Mouse (Mus musculus) hindbrain, embryonic 11.5 days (tissue): Measurements from ENCODE around the gene Papss2. TPM values are rescaled to one million over a fixed set of nuclear protein-coding genes. Genes with fewer than 3 reads are reported as not detected.

Source experiments
- ATAC-seq: fragments of 200-750 bp; cut with Nextera tagmentation; 2 replicates; pipeline ENCODE4 v1.8.0; 2017; ENCODE audit warnings: mild to moderate bottlenecking, moderate TSS enrichment, moderate library complexity; ENCODE audit not compliant: low FRiP score
- DNase-seq: peaks from one replicate; pipeline ENCODE4 v3.0.0-alpha.2; 2015; ENCODE audit warnings: low spot score
- H3K27ac ChIP-seq: fragments of 300-500 bp; sonication (generic); 2 replicates; pipeline ENCODE4 v1.5.1; 2014; ENCODE audit warnings: mild to moderate bottlenecking, low read depth, low read length
- H3K27me3 ChIP-seq: fragments of 300-500 bp; sonication (generic); 2 replicates; pipeline ENCODE4 v1.6.1; 2014; ENCODE audit warnings: mild to moderate bottlenecking, low read length, moderate library complexity, mixed read lengths; ENCODE audit not compliant: control insufficient read depth, insufficient read depth
- H3K36me3 ChIP-seq: fragments of 300-500 bp; sonication (generic); 2 replicates; pipeline ENCODE4 v1.6.1; 2014; ENCODE audit warnings: mild to moderate bottlenecking, low read length, moderate library complexity, mixed read lengths; ENCODE audit not compliant: control insufficient read depth, insufficient read depth
- H3K4me1 ChIP-seq: fragments of 300-500 bp; sonication (generic); replicated peaks from 2 replicates; pipeline ENCODE4 v1.6.1; 2014; ENCODE audit warnings: low read length, mixed read lengths; ENCODE audit not compliant: control insufficient read depth, insufficient read depth
- H3K4me2 ChIP-seq: fragments of 300-500 bp; sonication (generic); replicated peaks from 2 replicates; pipeline ENCODE4 v1.6.1; 2014; ENCODE audit warnings: mild to moderate bottlenecking, low read depth, low read length
- H3K4me3 ChIP-seq: fragments of 300-500 bp; sonication (generic); 2 replicates; pipeline ENCODE4 v1.5.1; 2014; ENCODE audit warnings: low read depth, low read length
- H3K9ac ChIP-seq: fragments of 300-500 bp; sonication (generic); 2 replicates; pipeline ENCODE4 v1.6.1; 2014; ENCODE audit warnings: low read depth, low read length
- H3K9me3 ChIP-seq: fragments of 300-500 bp; sonication (generic); 2 replicates; pipeline ENCODE4 v1.6.1; 2016; ENCODE audit warnings: low read length; ENCODE audit not compliant: control insufficient read depth
- WGBS: fragments of 180-500 bp; shearing (Covaris S2); extraction: QIAGEN DNeasy Blood & Tissue Kit; methylation state at CpG from one replicate; pipeline ENCODE4 v1.1.7; 2014; 5-methylcytosine and 5-hydroxymethylcytosine counted together
- polyA plus RNA-seq: library from polyadenylated mRNA; unstranded; fragments of >200 nt; fragmentation: Nextera tagmentation; extraction: Ambion mirVana; gene quantifications from 2 replicates; pipeline ENCODE4 v1.2.1, GENCODE M21; 2014

Gene Papss2
- polyA plus RNA-seq, 1 experiment from 2014 or later, result 5.8 TPM

- Histone ChIP-seq H3K27me3 (no peaks in the 10 kb centered on the region), H3K36me3 (no peaks in the 10 kb centered on the region), H3K9me3 (no peaks in the 10 kb centered on the region), H3K4me3 (no peak overlapping the region), H3K4me2 (no peak overlapping the region), H3K9ac (no peak overlapping the region), H3K27ac (no peak overlapping the region), H3K4me1 (no peaks in the 10 kb centered on the region)
- ATAC-seq (no peak), DNase-seq (no peak)
- WGBS, result 89% methylated on average over 6 of the region's 6 CpGs
These were observed 9.1 kb downstream of the Papss2 start for GRCm38 (mm10) chr19:32604563-32605252.

- H3K27me3 ChIP-seq, result no peaks in the 10 kb centered on the region
- WGBS, result 70% methylated on average over 4 of the region's 4 CpGs
- H3K27ac ChIP-seq, result no peak overlapping the region
- DNase-seq (no peak), ATAC-seq (no peak)
- no peak overlapping the region for H3K4me2 ChIP-seq
- H3K9ac ChIP-seq, result no peak overlapping the region
- no peaks in the 10 kb centered on the region for H3K36me3 ChIP-seq
- no peak overlapping the region for H3K4me3 ChIP-seq
- no peaks in the 10 kb centered on the region for H3K9me3 ChIP-seq
- H3K4me1 ChIP-seq, result no peaks in the 10 kb centered on the region
These were observed 10.7 kb downstream of the Papss2 start for GRCm38 (mm10) chr19:32606227-32606827.

- WGBS, result 90% methylated on average over 8 of the region's 8 CpGs
- Histone ChIP-seq H3K36me3 (no peaks in the 10 kb centered on the region), H3K27ac (no peak overlapping the region), H3K9ac (no peak overlapping the region), H3K4me2 (no peak overlapping the region), H3K27me3 (no peaks in the 10 kb centered on the region), H3K4me1 (no peaks in the 10 kb centered on the region), H3K4me3 (no peak overlapping the region), H3K9me3 (no peaks in the 10 kb centered on the region)
- DNase-seq (no peak), ATAC-seq (no peak)
These were observed 11.4 kb downstream of the Papss2 start for GRCm38 (mm10) chr19:32607036-32607435.

- Histone ChIP-seq H3K27ac (no peak overlapping the region), H3K4me3 (no peak overlapping the region), H3K4me1 (no peaks in the 10 kb centered on the region), H3K9me3 (no peaks in the 10 kb centered on the region), H3K9ac (no peak overlapping the region), H3K36me3 (no peaks in the 10 kb centered on the region), H3K27me3 (no peaks in the 10 kb centered on the region), H3K4me2 (no peak overlapping the region)
- DNase-seq (no peak), ATAC-seq (no peak)
- 95% methylated on average over 9 of the region's 9 CpGs for WGBS
These were observed 15.9 kb downstream of the Papss2 start for GRCm38 (mm10) chr19:32611386-32612092.

GRCm38 (mm10) chr19:32614046-32614771 is 18.6 kb downstream of the Papss2 start:
- no peak overlapping the region for H3K4me2 ChIP-seq
- DNase-seq (no peak), ATAC-seq (no peak)
- no peak overlapping the region for H3K9ac ChIP-seq
- no peaks in the 10 kb centered on the region for H3K27me3 ChIP-seq
- no peaks in the 10 kb centered on the region for H3K9me3 ChIP-seq
- H3K27ac ChIP-seq, result no peak overlapping the region
- H3K36me3 ChIP-seq, result no peaks in the 10 kb centered on the region
- 81% methylated on average over 12 of the region's 12 CpGs for WGBS
- no peak overlapping the region for H3K4me3 ChIP-seq
- no peaks in the 10 kb centered on the region for H3K4me1 ChIP-seq

GRCm38 (mm10) chr19:32614772-32615099 is 19.1 kb downstream of the Papss2 start:
- Histone ChIP-seq H3K4me3 (no peak overlapping the region), H3K27ac (no peak overlapping the region), H3K9ac (no peak overlapping the region), H3K36me3 (no peaks in the 10 kb centered on the region), H3K4me2 (no peak overlapping the region), H3K9me3 (no peaks in the 10 kb centered on the region), H3K4me1 (no peaks in the 10 kb centered on the region), H3K27me3 (no peaks in the 10 kb centered on the region)
- ATAC-seq (no peak), DNase-seq (no peak)
- 82% methylated on average over 2 of the region's 2 CpGs for WGBS

GRCm38 (mm10) chr19:32616646-32617045 is 21.1 kb downstream of the Papss2 start:
- Histone ChIP-seq H3K27ac (no peak overlapping the region), H3K9me3 (no peaks in the 10 kb centered on the region), H3K4me1 (no peaks in the 10 kb centered on the region), H3K27me3 (no peaks in the 10 kb centered on the region), H3K4me3 (no peak overlapping the region), H3K36me3 (no peaks in the 10 kb centered on the region), H3K9ac (no peak overlapping the region), H3K4me2 (no peak overlapping the region)
- WGBS, result 93% methylated on average over 7 of the region's 7 CpGs
- ATAC-seq, result no peak
- no peak for DNase-seq

- ATAC-seq, result no peak
- no peak for DNase-seq
- 93% methylated on average over 2 of the region's 2 CpGs for WGBS
These were observed 24.1 kb downstream of the Papss2 start for GRCm38 (mm10) chr19:32619739-32620138.

More at GRCm38 (mm10) chr19:32619739-32620138, 24.1 kb downstream of the Papss2 start:
- H3K36me3 ChIP-seq, result no peaks in the 10 kb centered on the region
- no peak overlapping the region for H3K4me2 ChIP-seq
- H3K27ac ChIP-seq, result no peak overlapping the region
- no peaks in the 10 kb centered on the region for H3K27me3 ChIP-seq
- no peaks in the 10 kb centered on the region for H3K9me3 ChIP-seq
- no peaks in the 10 kb centered on the region for H3K4me1 ChIP-seq
- no peak overlapping the region for H3K9ac ChIP-seq
- H3K4me3 ChIP-seq, result no peak overlapping the region
